Mouse (Mus musculus) intestine, embryonic 14.5 days (tissue): ENCODE measurements at regions not wholly inside any gene's neighbourhood (a gene's known extent, or its start where the extent isn't known, plus 50 kb on each side); places are given as distances from the start of the nearest gene placed in this dataset.

Source experiments
- ATAC-seq: fragments of 200-750 bp; cut with Nextera tagmentation; replicated peaks from 2 replicates; pipeline ENCODE4 v1.8.0; 2017; ENCODE audit warnings: low read depth, moderate number of reproducible peaks, moderate TSS enrichment, moderate library complexity; ENCODE audit not compliant: low FRiP score, low TSS enrichment
- DNase-seq: peaks from one replicate; pipeline ENCODE4 v3.0.0-alpha.2; 2018; ENCODE audit warnings: low spot score
- H3K27ac ChIP-seq: fragments of 300-500 bp; sonication (generic); 2 replicates; pipeline ENCODE4 v1.5.1; 2014; ENCODE audit warnings: low read depth, mild to moderate bottlenecking, control low read depth
- H3K27me3 ChIP-seq: fragments of 300-500 bp; sonication (generic); replicated peaks from 2 replicates; pipeline ENCODE4 v1.6.1; 2014; ENCODE audit warnings: low read length, control low read depth; ENCODE audit not compliant: control insufficient read depth, insufficient read depth
- H3K36me3 ChIP-seq: fragments of 300-500 bp; sonication (generic); 2 replicates; pipeline ENCODE4 v1.6.1; 2014; ENCODE audit warnings: low read length, control low read depth; ENCODE audit not compliant: control insufficient read depth, insufficient read depth
- H3K4me1 ChIP-seq: fragments of 300-500 bp; sonication (generic); replicated peaks from 2 replicates; pipeline ENCODE4 v1.6.1; 2014; ENCODE audit warnings: low read length, control low read depth, mixed read lengths; ENCODE audit not compliant: control insufficient read depth, insufficient read depth
- H3K4me2 ChIP-seq: fragments of 300-500 bp; sonication (generic); 2 replicates; pipeline ENCODE4 v1.6.1; 2014; ENCODE audit warnings: low read length
- H3K4me3 ChIP-seq: fragments of 300-500 bp; sonication (generic); 2 replicates; pipeline ENCODE4 v1.5.1; 2014; ENCODE audit warnings: low read depth, low read length, control low read depth, mixed read lengths
- H3K9ac ChIP-seq: fragments of 300-500 bp; sonication (generic); 2 replicates; pipeline ENCODE4 v1.6.1; 2014; ENCODE audit warnings: mild to moderate bottlenecking, low read length
- H3K9me3 ChIP-seq: fragments of 300-500 bp; sonication (generic); 2 replicates; pipeline ENCODE4 v1.6.1; 2016; ENCODE audit warnings: low read length, control low read depth; ENCODE audit not compliant: control insufficient read depth
- WGBS: fragments of 180-500 bp; shearing (Covaris S2); extraction: QIAGEN DNeasy Blood & Tissue Kit; methylation state at CpG from one replicate; pipeline ENCODE4 v1.1.7; 2014; 5-methylcytosine and 5-hydroxymethylcytosine counted together

DNA sequence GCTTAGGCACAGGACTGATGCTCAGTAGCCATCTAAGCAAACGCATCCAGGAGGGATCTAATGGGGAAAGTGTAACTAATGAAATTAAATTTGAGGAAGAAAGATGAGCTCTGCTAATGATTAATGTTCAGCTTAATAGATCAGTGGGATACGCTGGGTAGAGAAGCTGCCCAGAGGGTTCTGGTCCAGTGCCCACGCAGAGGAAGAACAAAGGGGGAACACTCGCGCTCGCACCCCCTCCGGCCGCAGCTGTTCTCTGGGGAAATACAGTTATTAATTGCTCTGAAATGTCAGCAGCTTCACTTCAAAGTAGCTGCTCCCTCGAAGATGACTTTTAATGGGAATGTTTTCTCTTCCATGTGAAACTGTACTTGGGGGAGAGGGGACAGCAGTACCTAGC, 623.0 kb upstream of the Vstm2b start:
- no peak for DNase-seq
- no peaks in the 10 kb centered on the region for H3K9me3 ChIP-seq
- no peaks in the 10 kb centered on the region for H3K27me3 ChIP-seq
- no peak overlapping the region for H3K27ac ChIP-seq
- H3K9ac ChIP-seq, result no peak overlapping the region
- H3K4me2 ChIP-seq, result no peak overlapping the region
- ATAC-seq, result no peak
- H3K4me1 ChIP-seq, result no peaks in the 10 kb centered on the region
- 77% methylated on average over 9 of the region's 9 CpGs for WGBS
- no peaks in the 10 kb centered on the region for H3K36me3 ChIP-seq
- no peak overlapping the region for H3K4me3 ChIP-seq

GRCm38 (mm10) chr7:40275658-40276057, 622.5 kb upstream of the Vstm2b start:
- 49% methylated on average over 4 of the region's 4 CpGs for WGBS
- no peaks in the 10 kb centered on the region for H3K9me3 ChIP-seq

GRCm38 (mm10) chr7:40276116-40276515, 622.0 kb upstream of the Vstm2b start:
- Histone ChIP-seq H3K4me3 (no peak overlapping the region), H3K9me3 (no peaks in the 10 kb centered on the region), H3K4me2 (no peak overlapping the region), H3K36me3 (no peaks in the 10 kb centered on the region), H3K27me3 (no peaks in the 10 kb centered on the region), H3K9ac (no peak overlapping the region), H3K4me1 (no peaks in the 10 kb centered on the region), H3K27ac (no peak overlapping the region)
- WGBS, result 59% methylated on average over 5 of the region's 5 CpGs
- DNase-seq (no peak), ATAC-seq (no peak)

More at GRCm38 (mm10) chr7:40275658-40276057, 622.5 kb upstream of the Vstm2b start:
- H3K27me3 ChIP-seq, result no peaks in the 10 kb centered on the region
- ATAC-seq (no peak), DNase-seq (no peak)
- no peak overlapping the region for H3K4me3 ChIP-seq
- no peaks in the 10 kb centered on the region for H3K4me1 ChIP-seq
- no peak overlapping the region for H3K4me2 ChIP-seq
- H3K36me3 ChIP-seq, result no peaks in the 10 kb centered on the region
- no peak overlapping the region for H3K27ac ChIP-seq
- H3K9ac ChIP-seq, result no peak overlapping the region

- no peak for ATAC-seq
- H3K4me3 ChIP-seq, result no peak overlapping the region
- no peaks in the 10 kb centered on the region for H3K27me3 ChIP-seq
- H3K9ac ChIP-seq, result no peak overlapping the region
- no peak overlapping the region for H3K4me2 ChIP-seq
- DNase-seq, result no peak
- no peaks in the 10 kb centered on the region for H3K9me3 ChIP-seq
- no peak overlapping the region for H3K27ac ChIP-seq
- H3K36me3 ChIP-seq, result no peaks in the 10 kb centered on the region
- no peaks in the 10 kb centered on the region for H3K4me1 ChIP-seq
- WGBS, result 76% methylated on average over 3 of the region's 3 CpGs
Observed at GRCm38 (mm10) chr7:40290166-40290565, 608.0 kb upstream of the Vstm2b start.

DNA sequence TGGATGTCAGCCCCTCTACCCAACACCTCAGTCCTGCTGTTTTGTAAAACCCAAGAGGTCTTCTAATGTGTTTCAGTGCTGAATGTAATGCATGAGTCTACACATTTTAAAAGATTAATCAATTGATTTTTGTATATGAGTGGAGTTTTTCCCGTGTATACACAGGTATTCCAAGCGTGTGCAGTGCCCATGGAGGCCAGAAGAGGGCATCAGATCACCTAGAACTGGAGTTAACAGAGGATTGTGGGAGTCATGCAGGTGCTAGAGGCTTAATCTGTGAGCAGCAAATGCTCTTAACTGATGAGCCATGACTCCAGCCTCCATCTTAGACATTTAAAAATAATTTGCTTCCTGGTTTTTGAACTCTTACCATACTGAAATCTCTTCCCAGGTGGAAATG, 587.6 kb upstream of the Vstm2b start:
- H3K4me3 ChIP-seq, result no peak overlapping the region
- ATAC-seq (no peak), DNase-seq (no peak)
- no peak overlapping the region for H3K9ac ChIP-seq
- 19% methylated on average over 2 of the region's 2 CpGs for WGBS
- no peak overlapping the region for H3K4me2 ChIP-seq
- no peak overlapping the region for H3K27ac ChIP-seq
- no peaks in the 10 kb centered on the region for H3K27me3 ChIP-seq
- no peaks in the 10 kb centered on the region for H3K36me3 ChIP-seq
- H3K4me1 ChIP-seq, result no peaks in the 10 kb centered on the region
- no peaks in the 10 kb centered on the region for H3K9me3 ChIP-seq

DNA sequence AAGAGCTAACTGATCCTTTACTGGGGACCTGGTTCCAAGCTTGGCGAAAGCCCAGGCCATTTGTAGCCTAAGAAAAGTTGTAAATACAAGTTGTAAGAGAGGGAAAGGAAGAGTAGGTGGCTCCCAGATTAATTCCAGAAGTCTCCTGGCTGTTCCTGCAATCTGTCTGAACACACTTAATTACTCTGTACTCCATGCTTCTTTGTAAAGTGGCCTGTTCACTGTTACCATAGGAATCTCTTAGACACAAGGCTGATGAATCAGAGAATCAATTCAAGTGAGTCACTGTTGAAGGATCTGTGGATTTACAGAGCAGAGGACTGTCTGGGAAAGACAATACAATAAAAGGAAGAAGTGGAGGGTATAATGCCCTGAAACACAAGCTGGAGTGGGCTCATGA, 577.0 kb upstream of the Vstm2b start:
- DNase-seq (no peak), ATAC-seq (no peak)
- no peak overlapping the region for H3K4me3 ChIP-seq
- H3K9ac ChIP-seq, result no peak overlapping the region
- no peaks in the 10 kb centered on the region for H3K9me3 ChIP-seq
- no peak overlapping the region for H3K27ac ChIP-seq
- H3K27me3 ChIP-seq, result no peaks in the 10 kb centered on the region
- no peaks in the 10 kb centered on the region for H3K36me3 ChIP-seq
- no peaks in the 10 kb centered on the region for H3K4me1 ChIP-seq
- WGBS, result 85% methylated on average over 1 of the region's 1 CpGs
- H3K4me2 ChIP-seq, result no peak overlapping the region

DNA sequence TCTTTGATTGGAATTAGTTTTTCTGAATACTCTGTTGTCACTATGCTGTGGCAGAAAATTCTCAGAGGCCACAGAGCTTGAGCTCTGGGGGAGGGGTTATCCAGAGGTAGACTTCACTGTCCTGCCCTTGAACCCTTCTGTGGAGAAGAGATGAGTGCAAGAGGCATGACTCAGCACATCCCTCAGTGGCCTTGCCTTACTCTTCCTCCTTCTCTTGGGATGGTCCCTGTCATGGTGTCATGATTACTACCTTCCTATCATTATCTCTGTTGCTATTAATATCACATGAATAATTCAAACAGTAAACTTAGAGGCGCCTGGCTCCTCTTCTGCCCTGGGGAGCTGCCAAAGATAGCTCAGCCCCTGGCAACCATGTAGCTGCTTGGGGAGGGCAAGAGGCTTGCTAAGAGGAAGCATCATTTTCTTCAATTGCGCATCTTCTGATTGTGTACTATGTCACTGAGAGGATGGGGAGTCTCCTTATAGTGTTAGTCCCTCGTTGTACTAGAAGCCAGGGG, 572.9 kb upstream of the Vstm2b start:
- H3K9me3 ChIP-seq, result no peaks in the 10 kb centered on the region
- H3K27ac ChIP-seq, result no peak overlapping the region
- ATAC-seq (no peak), DNase-seq (no peak)
- no peaks in the 10 kb centered on the region for H3K36me3 ChIP-seq
- no peaks in the 10 kb centered on the region for H3K4me1 ChIP-seq
- H3K27me3 ChIP-seq, result no peaks in the 10 kb centered on the region
- no peak overlapping the region for H3K4me3 ChIP-seq
- WGBS, result 83% methylated on average over 3 of the region's 3 CpGs
- H3K9ac ChIP-seq, result no peak overlapping the region
- H3K4me2 ChIP-seq, result no peak overlapping the region

DNA sequence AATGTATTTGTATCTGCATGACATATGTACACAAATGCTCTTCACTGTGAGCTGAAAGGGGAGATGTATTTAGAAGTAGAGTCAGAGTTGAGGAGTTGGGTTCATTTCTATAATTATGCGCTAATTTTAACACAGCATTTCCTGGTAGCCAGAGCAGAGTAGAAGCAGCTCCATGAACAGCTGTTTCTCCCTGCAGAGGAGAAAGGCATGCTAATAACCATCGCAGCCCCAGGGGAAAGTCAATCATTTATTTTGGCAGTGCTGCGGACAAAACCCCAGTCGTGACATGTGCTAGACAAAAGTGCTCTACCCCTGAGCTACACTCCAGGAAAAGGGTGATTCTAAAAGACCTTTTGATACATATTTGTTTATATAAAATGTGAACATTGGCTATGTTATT, 565.7 kb upstream of the Vstm2b start:
- no peak overlapping the region for H3K27ac ChIP-seq
- H3K27me3 ChIP-seq, result no peaks in the 10 kb centered on the region
- no peak overlapping the region for H3K4me2 ChIP-seq
- no peaks in the 10 kb centered on the region for H3K4me1 ChIP-seq
- 41% methylated on average over 4 of the region's 4 CpGs for WGBS
- no peak overlapping the region for H3K4me3 ChIP-seq
- no peak for ATAC-seq
- H3K9ac ChIP-seq, result no peak overlapping the region
- DNase-seq, result no peak
- H3K9me3 ChIP-seq, result no peaks in the 10 kb centered on the region
- no peaks in the 10 kb centered on the region for H3K36me3 ChIP-seq

DNA sequence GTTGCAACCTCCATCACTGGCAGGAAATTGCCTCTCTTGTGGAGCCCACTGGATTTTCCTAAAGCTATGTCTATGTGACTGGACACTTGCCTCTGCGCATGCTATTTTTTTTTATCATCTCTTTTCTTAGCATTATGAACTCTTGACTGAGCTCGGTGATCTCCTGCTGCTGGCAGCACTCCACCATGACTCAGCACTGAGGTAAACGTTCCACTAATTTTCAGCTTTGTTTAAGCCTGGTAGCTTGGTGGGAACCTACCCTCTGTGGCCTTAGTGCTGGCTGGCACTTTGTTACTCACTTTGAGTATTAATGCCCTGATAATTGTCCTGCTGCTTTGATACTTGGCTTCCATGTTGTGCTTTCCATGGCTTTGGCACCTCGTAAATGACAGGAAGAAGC, 545.8 kb upstream of the Vstm2b start:
- Histone ChIP-seq H3K9ac (no peak overlapping the region), H3K4me2 (no peak overlapping the region), H3K4me1 (no peaks in the 10 kb centered on the region), H3K27me3 (no peaks in the 10 kb centered on the region), H3K36me3 (no peaks in the 10 kb centered on the region), H3K4me3 (no peak overlapping the region), H3K27ac (no peak overlapping the region), H3K9me3 (0 out of 2 replicates have a peak, but pooled peaks cover 5% of the 10 kb centered on the region)
- no peak for ATAC-seq
- no peak for DNase-seq
- WGBS, result 61% methylated on average over 4 of the region's 4 CpGs
